Mouse (Mus musculus): ENCODE measurements at regions not wholly inside any gene's neighbourhood (a gene's known extent, or its start where the extent isn't known, plus 50 kb on each side); places are given as distances from the start of the nearest gene placed in this dataset.

DNA sequence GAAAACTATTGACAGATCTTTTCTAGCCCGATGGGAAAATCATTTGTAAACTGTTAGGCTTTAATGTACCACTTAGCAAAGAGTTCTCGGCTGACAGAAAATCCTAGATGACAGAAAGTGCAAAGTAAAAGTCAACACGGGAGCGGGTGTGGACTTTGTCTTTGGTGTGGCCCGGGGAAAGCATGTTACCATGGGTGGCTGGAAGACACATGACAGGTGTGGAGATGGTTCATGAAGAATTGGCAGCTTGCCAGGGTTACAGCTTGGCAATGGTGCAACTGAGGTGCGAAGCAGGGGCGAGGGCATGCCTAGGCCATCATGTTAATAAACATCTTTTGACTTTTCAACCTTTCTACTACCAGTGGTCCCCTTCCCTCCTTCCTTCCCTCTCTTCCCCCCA lies 68.4 kb upstream of the Pou6f2 start:
- no peak for TF ChIP-seq CTCF (IDR thresholded peaks at IDR 0.05; ENCODE audit: low read depth)
- DNase-seq = no peak
- ATAC-seq = no peak

DNA sequence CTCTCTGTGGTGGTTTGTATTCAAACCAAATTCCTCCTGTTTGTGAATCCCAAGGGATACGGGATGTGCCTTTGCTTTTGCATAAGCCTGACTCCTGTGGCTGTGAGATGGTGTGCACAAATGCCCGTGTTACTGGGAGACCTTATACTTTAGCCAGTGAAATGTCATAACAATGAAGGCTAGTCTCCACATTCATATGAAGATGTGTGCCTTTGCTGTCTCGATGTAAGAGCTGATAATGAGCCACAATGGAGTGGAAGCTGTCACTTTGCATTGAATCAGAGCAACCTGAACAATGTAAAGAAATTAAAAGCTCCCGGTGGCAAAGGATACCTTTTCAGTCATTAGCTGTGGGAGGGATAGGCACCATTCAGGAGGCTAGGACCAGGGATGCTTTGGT lies 64.7 kb upstream of the Pou6f2 start:
- TF ChIP-seq CTCF (IDR thresholded peaks at IDR 0.05; ENCODE audit: low read depth) = no peak
- no peak for DNase-seq
- H3K27me3 ChIP-seq (ENCODE audit: insufficient read depth, low read length) = no peaks in the 10 kb centered on the region
- no peaks in the 10 kb centered on the region for H3K36me3 ChIP-seq (ENCODE audit: insufficient read depth)
- 12% methylated on average over 4 of the region's 4 CpGs for WGBS
- no peaks in the 10 kb centered on the region for H3K4me1 ChIP-seq (ENCODE audit: insufficient read depth)
- no peak overlapping the region for H3K4me3 ChIP-seq (ENCODE audit: low read depth, low read length)
- no peak for ATAC-seq
- no peak overlapping the region for H3K9ac ChIP-seq
- no peak overlapping the region for H3K27ac ChIP-seq (ENCODE audit: low read depth, low read length)
- no peaks in the 10 kb centered on the region for H3K9me3 ChIP-seq (ENCODE audit: low read length)
- no peak overlapping the region for H3K4me2 ChIP-seq (ENCODE audit: low read depth)

More for the DNA sequence above, 68.4 kb upstream of the Pou6f2 start:
- no peak overlapping the region for H3K4me2 ChIP-seq (ENCODE audit: low read depth)
- H3K9me3 ChIP-seq (ENCODE audit: low read length) = no peaks in the 10 kb centered on the region
- H3K4me1 ChIP-seq (ENCODE audit: insufficient read depth) = no peaks in the 10 kb centered on the region
- no peak overlapping the region for H3K27ac ChIP-seq (ENCODE audit: low read depth, low read length)
- H3K4me3 ChIP-seq (ENCODE audit: low read depth, low read length) = no peak overlapping the region
- no peaks in the 10 kb centered on the region for H3K36me3 ChIP-seq (ENCODE audit: insufficient read depth)
- 86% methylated on average over 7 of the region's 7 CpGs for WGBS
- H3K9ac ChIP-seq = no peak overlapping the region
- H3K27me3 ChIP-seq (ENCODE audit: insufficient read depth, low read length) = no peaks in the 10 kb centered on the region

DNA sequence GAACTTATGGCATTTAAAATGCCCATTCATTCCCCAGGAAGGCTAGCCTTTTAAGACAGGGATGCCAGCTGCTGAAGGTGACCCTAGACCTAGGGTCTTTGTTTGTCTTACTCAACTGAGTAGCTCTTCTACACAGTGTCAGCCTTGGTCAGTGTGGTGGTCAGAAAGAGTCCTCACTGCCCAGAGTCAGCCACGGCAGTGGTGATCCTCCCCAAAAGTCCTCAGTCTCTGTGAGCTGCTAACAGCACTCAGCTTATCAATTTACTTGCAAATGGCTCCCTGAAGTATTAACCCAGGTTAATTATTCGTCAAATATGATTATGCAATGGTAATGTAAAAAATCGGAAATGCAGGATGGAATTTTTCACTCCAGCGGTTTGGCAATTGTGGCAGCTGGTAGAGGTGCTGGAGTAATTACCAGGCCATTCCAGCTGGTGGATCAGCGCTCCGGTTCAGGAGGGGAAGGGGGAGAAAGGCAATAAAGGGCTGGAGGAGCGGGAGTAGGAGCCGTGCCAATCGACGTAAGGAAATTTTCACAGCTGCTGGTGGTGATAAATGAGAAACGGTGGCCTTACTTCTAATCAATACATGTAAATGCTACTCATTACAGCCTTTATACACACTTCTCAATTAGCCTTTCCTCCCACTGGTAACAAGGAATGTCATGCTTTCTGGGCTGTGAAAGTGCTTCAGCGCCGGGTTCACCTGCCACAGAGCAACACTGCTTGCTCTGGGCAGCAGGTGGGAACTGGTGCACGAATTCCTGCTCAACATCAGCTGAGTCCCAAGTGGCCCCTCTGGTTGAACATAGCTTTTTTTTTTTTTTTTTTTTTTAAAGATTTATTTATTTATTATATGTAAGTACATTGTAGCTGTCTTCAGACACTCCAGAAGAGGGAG lies 60.1 kb upstream of the Pou6f2 start:
- ATAC-seq (no peak), DNase-seq (no peak)
- Histone ChIP-seq H3K4me3 (ENCODE audit: low read depth, low read length) (no peak overlapping the region), H3K4me2 (ENCODE audit: low read depth) (no peak overlapping the region), H3K9me3 (ENCODE audit: low read length) (no peaks in the 10 kb centered on the region), H3K27me3 (ENCODE audit: insufficient read depth, low read length) (no peaks in the 10 kb centered on the region), H3K36me3 (ENCODE audit: insufficient read depth) (no peaks in the 10 kb centered on the region), H3K27ac (ENCODE audit: low read depth, low read length) (no peak overlapping the region), H3K9ac (no peak overlapping the region), H3K4me1 (ENCODE audit: insufficient read depth) (no peaks in the 10 kb centered on the region)
- 22% methylated on average over 14 of the region's 14 CpGs for WGBS
- no peak for TF ChIP-seq CTCF (IDR thresholded peaks at IDR 0.05; ENCODE audit: low read depth)
